Mouse (Mus musculus): ENCODE results near the gene Dip2a. TPM values are rescaled to one million over a fixed set of nuclear protein-coding genes. Genes with fewer than 3 reads are reported as not detected.

Gene Dip2a
- total RNA-seq, 2 experiments from 2014 or later = 3.9 to 5.3 TPM

DNA sequence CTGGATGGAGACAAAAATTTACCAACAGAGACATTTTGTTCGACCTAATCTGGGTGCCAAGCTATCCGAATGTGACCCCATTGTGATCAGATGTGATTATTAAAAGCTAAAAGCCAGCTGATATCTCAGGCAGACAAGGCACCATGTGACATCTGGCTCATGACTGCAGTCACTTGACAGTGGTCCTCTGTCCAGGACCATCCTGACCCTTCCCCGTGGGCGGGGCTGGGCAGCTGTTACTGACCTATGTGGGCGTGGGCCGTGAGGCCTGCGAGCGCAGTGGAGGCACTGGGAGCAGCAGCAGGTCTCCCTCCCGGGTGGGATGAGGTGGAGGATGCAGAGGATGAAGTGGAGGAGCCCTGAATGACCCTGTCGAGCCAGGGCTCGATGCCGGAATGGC, 27.5 kb downstream of the Dip2a start:
- intact Hi-C loops (cut with DNase I) = no loop called here
- DNase-seq = no peak

DNA sequence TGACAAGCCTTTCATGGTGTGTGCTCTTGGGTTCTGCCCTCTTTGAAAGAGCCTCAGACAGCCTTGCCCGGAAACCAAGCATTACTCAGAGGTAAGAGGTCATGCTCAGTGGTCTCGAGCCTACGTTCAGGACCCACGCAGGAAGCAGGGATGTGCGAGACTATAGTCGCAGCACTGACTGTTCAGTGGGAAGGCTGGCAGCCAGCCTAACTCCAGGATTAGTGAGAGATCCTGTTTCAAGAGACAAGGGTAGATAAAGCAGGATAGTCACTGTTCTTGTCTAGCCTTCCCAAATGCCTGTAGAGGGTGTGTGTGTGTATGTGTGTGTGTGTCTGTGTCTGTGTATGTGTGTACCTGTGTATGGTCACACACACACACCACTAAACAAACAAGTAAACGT, 28.9 kb downstream of the Dip2a start:
- intact Hi-C loops (cut with DNase I) = no loop called here
- DNase-seq = no peak

DNA sequence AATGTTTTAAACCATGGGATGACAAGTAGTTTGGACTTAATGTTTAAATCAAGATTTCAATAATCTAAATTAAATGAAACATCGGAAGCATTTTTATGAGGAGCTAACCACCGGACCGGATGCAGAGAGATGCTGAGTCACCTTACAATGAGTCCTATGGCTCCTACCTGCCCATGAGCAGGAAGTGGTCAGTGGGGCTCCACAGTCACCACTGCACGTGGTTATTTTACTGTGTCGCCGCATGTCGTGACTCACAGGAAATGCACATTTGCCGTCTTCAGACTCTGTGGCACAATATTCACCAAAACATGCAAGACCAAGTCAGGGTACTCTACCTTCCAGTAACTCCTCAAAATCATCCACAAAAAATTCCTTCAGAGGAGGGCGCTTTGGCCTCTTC, 38.4 kb downstream of the Dip2a start:
- DNase-seq = no peak
- intact Hi-C loops (cut with DNase I) = no loop called here

DNA sequence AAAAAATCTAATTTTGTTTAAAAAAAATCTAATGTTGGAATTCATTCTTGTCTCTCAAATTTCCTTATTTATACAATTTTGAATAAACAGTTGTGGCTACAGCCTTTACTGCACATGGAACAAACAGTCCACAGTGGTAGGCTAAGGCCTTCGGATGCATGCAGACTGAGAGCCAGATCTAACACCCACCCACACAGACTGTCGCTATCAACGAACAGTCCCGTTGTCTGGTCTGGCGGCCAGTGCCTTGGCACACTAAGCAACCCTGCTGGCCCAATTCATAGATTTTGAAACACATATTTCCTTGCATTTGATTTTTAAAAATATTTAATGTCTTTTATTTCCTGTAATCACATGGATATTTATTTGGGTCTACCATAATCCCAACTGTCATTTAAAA, 45.0 kb downstream of the Dip2a start:
- intact Hi-C loops (cut with DNase I) = no loop called here
- no peak for DNase-seq

DNA sequence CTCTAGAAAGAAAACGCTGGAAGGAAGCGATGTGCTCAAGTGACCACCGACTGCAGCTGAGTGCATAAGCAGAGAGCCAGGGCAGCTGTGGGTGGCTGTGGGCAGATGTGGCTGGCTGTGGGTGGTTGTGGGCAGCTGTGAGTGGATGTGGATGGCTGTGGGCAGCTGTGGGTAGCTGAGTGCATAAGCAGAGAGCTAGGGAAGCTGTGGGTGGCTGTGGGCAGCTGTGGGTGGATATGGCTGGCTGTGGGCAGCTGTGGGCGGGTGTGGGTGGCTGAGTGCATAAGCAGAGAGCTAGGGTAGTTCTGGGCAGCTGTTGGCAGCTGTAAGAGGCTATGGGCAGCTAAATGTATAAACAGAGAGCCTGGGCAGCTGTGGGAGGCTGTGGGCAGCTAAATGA, 51.9 kb downstream of the Dip2a start:
- no peak for DNase-seq
- intact Hi-C loops (cut with DNase I) = no loop called here

DNA sequence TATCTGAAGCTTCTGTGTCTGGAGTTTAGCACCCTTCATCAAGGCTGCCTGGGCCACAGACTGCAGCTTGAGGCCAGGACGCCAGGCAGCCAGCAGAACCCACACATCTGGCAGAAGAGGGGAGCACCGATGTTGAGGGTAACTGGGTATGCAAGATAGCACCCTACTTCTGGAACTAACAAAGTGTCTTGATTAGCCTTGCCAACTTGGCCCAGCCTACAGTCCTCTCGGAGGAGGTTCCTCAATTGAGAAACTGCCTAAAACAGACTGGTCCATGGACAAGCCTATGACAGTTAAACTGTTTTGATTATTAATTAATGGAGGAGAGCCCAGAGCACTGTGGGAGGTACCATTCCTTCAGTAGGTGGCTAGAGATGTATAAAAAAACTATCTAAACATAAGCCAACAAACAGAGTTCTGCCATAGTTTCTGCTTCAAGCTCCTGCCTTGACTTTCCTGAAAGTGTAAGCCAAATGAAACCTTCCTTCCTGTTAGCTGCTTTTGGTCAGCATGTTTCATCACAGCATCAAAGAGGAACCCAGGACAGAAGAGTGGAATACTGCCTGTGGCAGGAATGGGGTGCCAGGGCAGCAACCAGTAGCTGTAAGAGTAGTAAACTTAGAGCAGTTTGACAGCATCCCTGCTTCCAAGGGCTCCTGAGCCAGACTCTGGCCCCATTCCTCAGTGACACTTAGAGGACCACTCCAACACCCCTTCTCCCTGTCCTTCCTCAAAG, 55.0 kb downstream of the Dip2a start:
- intact Hi-C loops (cut with DNase I) = no loop called here
- DNase-seq = no peak

DNA sequence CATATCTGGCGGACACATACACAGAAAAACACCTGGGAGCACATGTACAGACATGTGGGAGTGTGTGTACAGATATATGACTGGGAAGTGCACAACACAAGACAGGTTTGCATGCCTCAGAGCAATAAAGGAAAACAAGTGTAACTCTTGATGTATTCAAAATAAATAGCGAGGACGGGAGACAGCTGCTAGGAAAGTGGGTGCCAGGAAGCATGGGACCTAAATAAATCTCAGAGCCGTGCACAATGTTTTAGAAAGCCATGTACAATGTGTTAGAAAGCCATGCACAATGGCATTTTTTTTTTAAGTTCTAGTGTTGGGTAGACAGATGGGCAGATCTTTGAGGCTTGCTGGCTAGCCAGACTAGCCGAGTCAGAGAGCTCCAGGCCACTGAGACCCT, 56.0 kb downstream of the Dip2a start:
- intact Hi-C loops (cut with DNase I) = no loop called here
- no peak for DNase-seq

DNA sequence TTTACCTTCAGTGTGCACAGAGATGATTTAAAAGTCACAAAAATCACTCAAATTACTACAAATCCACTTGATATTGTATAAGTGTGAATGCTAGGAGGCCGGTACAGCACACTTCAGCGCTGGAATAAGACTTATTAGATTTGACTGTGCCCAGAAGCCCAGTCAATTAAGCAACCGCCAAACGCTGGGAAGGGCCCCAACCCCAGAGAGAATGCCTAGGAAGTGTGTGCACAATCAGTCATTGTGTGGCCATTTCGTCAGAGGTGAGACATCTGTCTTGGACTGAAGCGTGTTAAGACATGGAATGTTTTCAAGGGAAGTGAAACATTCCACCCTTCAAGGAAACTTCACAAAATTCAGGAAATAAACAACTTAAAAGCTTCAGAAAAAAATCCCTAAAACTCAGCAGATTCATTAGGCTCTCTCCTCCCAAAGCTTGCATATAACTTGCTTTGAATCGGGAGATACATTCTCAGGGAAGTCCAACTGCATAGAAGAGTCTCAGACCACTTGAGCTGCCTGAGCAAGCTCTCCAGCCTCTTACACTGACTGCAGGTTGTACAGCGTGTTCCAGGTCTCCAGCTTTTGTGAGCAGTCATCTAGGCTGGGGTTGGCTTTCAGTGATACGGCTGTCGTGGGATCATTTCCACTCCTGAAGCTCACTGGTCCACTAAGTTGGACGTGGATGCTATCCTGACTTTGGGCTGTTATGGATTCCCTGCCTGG, 56.7 kb downstream of the Dip2a start:
- intact Hi-C loops (cut with DNase I) = no loop called here
- DNase-seq = no peak

DNA sequence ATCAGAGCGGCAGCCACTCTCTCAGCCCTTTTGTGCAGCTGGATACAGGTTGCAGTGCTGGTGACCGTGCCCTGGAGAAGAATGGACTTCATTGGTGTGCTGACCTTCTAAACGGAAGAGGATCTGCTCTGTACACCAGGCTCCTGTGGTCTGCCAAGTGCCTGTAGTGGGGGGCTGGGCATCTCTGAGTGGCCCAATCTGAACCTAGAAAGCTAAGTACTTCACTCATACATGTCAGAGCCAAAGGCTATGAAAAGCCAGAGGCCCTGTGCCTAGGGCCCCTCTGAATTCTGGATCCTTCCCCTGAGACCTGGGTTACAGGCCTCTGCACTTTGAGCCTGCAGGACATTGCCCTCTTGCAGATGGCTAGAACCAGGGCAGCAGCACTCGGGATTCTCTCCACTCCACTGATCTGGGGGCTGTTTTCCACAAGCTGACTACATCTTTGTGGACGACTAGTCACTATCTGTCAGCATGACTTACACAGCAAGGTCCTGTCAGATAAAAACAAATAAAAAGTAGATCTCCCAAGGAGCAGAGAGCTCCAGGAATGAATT, 66.5 kb downstream of the Dip2a start:
- intact Hi-C loops (cut with DNase I) = no loop called here
- DNase-seq = no peak

DNA sequence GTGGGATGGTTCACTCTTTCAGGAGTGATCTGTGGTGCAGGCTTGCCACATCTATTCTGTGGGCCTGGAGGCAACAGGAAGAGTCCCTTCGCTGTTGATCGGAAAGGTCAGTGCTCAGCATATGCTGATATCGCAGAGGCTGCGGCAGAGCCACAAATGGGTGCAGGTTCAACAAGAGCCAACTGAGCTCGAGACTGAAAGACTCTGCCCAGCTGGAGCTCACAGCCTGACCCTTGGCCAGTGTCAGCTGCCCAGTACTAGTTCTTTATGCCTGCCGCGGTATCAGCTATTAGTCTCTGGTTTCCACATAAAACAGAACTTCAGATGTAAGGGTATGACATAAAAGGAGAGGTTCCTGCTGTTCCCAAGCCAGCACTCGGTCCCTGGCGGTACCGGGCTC, 69.8 kb downstream of the Dip2a start:
- intact Hi-C loops (cut with DNase I) = no loop called here
- DNase-seq = no peak

DNA sequence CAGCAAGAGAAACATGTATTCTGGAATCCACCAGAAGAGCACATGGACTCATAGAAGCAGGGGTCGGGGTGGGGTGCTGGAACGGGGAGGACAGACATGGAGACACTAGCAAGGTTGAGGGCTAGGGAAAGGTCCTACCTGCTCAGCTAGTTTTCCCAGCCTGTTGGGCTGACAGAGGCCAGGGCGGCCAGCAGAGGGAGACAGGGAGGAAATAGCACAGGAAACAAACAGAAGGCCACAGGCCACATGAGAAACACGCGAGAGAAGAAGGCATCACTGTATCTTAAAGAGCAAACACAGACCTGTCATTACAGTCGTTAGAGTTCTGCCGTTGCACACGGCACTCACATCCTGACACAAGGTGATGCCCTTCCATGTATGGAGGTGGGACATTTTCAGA, 73.9 kb downstream of the Dip2a start:
- intact Hi-C loops (cut with DNase I) = no loop called here
- no peak for DNase-seq

DNA sequence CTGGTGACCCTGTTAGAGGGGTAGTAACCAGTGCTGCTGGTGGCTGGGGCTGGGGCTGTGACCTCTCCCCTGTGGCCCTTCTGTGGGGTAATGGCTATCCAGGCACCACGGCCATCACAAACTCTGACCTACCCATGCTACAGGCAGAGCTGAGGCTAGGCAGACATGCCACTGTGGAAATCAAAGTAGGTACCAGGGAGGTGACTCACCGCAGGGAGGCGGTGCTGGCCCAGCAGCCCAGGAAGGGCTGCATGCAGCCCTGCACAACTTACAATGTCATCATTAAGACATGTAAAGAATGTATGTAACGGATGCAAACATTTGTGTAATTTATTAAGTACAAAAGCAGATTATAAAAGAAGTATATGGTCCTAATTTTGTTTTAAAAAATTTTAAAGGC, 82.7 kb downstream of the Dip2a start:
- intact Hi-C loops (cut with DNase I) = no loop called here
- DNase-seq = no peak

DNA sequence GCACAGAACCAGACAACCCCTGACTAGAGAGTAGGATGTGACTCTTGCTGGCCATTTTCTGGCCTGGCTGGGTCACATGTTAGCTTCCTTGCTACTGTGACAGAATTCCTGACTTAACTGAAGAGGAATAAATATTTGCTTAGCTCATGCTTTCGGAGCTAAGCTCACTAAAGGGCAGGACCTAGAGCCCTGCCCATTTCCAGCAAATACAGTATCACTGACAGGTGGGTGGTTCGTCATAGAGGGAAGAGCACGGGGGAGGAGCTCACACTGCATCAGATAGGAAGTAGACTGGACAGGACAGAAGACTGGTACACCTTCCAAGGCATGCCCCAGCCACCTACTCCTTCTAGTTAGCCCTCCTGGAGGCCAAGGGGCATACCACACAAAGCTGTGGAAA, 83.6 kb downstream of the Dip2a start:
- no peak for DNase-seq
- intact Hi-C loops (cut with DNase I) = no loop called here

DNA sequence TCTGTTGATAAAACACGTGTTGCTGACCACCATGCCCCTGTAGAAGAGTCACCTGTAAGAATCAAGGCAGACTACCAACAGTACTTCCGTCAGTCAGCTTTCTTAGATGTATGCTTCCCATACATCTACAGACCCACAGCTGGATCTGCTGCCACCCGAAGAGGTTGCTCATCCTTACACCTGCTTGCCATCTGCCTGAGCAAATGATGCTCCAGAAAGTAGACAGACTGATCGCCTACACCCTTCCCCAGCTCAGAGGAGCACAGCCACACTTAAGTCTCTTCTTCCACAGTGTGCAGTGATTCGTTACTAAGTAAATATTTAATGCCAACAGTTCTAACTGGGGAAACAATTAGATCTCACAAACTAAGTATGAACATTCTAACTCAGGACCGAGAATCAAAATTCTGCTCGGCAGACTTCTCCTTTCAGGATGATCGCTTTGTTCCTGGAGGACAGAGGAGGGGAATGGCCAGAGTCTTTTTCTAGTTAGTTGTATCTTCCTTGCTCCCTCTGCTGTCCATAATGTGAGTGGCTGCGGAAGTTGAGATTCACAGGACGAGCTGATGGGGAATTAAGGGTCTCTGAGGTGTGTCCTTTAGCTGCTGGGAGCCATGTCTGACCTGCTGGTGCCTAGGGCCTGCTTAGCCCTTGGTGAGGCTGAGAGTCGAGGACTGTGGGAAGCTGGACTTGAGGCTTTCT, 84.6 kb downstream of the Dip2a start:
- DNase-seq = no peak
- intact Hi-C loops (cut with DNase I) = no loop called here

DNA sequence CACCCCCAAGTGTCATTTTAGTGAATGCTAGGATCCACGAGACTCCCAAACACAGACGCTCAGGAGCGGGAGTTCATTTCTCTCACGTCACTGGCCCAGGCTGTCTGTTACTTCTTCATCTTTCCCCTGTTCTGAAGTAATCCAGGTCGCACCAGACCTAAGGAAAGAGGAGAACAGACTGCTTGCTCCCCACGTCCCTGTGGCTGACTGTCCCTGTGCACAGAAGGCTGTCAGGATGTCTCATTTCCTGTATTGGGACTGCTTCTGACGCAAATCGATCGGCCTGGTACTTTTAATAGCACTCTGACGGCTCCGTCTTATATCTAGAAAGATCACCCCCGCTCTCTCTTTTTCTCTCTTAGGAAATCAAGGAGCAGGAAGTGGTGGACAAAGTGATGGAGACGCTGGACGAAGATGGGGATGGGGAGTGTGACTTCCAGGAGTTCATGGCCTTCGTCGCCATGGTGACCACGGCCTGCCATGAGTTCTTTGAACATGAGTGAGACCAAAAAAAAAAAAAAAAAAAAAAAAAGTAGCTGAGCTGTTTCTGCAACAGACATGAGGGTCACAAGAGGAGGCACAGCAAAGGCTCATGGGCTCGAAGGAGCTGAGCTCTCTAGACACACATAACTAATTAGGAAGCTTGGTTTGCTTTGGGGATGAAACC, 85.4 kb downstream of the Dip2a start:
- no peak for DNase-seq
- intact Hi-C loops (cut with DNase I) = no loop called here

DNA sequence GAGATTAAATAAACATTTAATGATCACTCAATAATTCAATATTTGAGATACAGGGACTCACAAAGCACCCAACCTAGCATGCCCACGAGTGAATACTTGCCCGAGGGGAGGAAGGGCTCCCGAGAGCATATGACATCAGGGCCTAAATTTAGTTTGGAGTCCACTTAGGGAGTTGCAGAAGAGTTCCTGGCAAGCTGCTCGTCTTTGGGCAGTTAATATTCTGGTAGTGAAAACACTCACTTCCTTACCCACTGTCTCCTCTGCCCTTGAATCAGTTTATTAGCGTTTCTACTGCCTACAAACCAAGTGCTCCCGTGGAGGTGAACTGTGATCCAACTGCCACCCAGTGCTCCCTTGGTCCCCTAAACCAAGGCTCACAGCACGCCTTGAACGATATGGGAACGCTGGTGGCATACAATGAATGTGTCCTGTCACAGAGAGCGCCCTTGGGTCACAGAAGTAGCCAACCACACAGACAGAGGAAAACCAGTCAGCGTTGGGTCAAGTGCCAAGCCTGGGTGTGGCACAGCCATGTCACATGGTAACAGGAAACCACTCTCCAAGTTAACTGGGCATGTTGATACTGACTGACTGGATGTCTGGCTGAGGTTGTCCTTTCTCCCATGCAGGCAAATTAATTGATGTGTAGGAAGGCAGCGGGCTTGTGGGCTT, 87.2 kb downstream of the Dip2a start:
- intact Hi-C loops (cut with DNase I) = no loop called here
- peak; percentile 29 to 39 for DNase-seq

DNA sequence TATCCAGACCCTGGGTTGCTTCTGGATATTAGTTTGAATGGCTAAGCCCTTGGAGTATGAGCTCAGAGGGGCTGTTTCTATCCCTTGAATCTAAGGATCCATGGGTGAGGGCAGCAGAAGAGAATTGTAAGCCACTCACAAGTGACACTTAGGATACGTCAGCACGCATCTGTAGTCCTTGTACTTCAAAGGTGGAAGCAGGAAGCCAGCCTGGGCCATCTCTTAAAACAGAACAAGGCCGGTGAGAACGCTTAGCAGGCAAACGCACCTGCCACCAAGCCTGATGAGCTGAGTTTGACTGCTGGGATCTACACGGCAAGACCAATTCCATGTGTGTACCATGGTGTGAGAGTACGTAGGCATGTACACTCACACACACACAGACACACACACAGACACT, 87.9 kb downstream of the Dip2a start:
- intact Hi-C loops (cut with DNase I) = no loop called here
- no peak for DNase-seq

DNA sequence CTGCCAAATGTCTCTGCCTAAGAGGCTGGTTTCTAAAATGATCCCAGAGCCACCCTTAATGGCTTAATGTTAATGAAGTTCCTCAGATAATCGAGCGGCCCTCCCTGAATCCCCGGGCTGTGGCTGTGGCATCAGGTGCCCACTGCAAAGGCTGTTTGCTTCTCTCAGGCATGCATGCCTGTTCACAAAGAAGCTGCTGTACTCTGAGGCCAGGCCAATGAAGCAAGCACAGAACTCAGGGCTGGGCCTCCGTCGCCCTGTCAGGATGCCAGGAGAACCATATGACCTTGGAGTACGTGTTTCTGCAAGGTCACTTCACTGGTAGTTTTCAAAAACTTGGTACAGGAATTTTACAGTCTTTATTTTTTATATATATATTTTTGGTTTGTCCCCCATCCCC, 89.5 kb downstream of the Dip2a start:
- peak in 1 of 2 experiments; percentile 12 for DNase-seq
- intact Hi-C loops (cut with DNase I) = no loop called here

DNA sequence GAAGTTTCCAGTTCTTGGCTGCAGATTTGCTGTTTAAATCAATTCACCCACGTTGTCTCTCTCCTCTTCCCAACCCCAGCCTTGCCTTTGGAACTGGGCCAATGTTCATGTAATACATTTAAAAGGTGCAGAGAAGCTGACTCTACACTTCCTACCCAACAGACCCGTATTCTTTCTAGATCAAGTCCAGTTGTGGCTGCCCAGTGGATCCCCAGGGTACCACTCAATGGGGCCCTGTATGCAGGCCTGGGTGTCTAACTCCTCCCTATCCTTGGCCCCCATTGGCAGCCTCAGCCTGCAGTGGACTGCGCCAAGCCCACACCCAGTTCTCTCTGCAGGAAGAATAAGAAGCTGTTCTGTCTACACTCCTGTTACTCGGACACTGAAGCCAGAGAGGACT, 91.6 kb downstream of the Dip2a start, which contains the start of gene S100b:
Gene S100b, plus strand, starts transcription at position 318 of the 400 bp plus-strand sequence.
- intact Hi-C loops (cut with DNase I) = no loop called here
- DNase-seq = peak in 1 of 2 experiments; percentile 27

DNA sequence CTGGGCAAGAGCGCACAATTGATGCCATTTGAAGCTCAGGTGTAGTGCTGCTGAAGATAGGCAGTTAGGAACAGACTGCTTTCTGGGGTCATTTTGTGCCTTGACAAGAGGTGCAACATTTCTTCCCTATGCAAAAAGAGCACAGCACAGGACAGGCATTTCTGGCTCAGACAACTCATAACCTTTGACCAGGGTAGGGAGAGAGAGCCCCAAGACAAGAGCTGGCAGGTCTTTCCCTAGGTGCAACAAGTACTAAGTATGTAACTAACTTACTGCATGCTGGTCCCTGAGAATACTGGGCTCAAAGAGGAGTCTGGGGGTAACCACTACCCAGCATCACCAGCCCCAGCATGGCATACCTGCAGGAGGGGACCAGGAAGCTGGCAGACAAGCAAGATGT, 92.0 kb downstream of the Dip2a start:
- intact Hi-C loops (cut with DNase I) = no loop called here
- DNase-seq = no peak

Measured in gastrocnemius, postnatal 36 days (tissue).